In genomic region chr10:18064606-18065228, GRCm38 (mm10) we compare ENCODE assay signal across 30 mouse cellular contexts. TPM values are rescaled to one million over a fixed set of nuclear protein-coding genes. Genes with fewer than 3 reads are reported as not detected.
DNase-seq lines count a peak whose midpoint lies in the region; ATAC-seq and TF ChIP-seq lines count a peak whose summit lies in the region.
"Had no signal": no experiment of that assay in that cellular context is flagged by ENCODE, and none has a peak within 500 bp of the region (broad histone marks: within the 10 kb centered on the region; RNA-seq: fewer than 3 reads in every experiment).

No protein-coding gene starts in this region.

- no peak overlapping the region for H3K9ac ChIP-seq in forebrain, embryonic 13.5 days
- H3K9ac ChIP-seq in hindbrain, embryonic 12.5 days: no peak overlapping the region
- no peak overlapping the region for H3K9ac ChIP-seq in hindbrain, embryonic 13.5 days
- no peak overlapping the region for H3K9ac ChIP-seq in midbrain, postnatal 0 days (replicated peaks; ENCODE audit: low read length, poor library complexity, severe bottlenecking)
- no peak overlapping the region for H3K9ac ChIP-seq in midbrain, embryonic 15.5 days
- H3K9ac ChIP-seq: forebrain, embryonic 15.5 days; heart, embryonic 12.5 days; limb, embryonic 12.5 days; liver, embryonic 12.5 days; liver, postnatal 0 days; neural tube, embryonic 15.5 days; stomach, embryonic 15.5 days had no signal

- H3K9me3 ChIP-seq in forebrain, embryonic 13.5 days (replicated peaks): no peaks in the 10 kb centered on the region
- no peaks in the 10 kb centered on the region for H3K9me3 ChIP-seq in forebrain, embryonic 10.5 days
- no peaks in the 10 kb centered on the region for H3K9me3 ChIP-seq in hindbrain, embryonic 12.5 days (replicated peaks)
- no peaks in the 10 kb centered on the region for H3K9me3 ChIP-seq in hindbrain, embryonic 13.5 days
- no peaks in the 10 kb centered on the region for H3K9me3 ChIP-seq in midbrain, postnatal 0 days (ENCODE audit: low read length)
- no peaks in the 10 kb centered on the region for H3K9me3 ChIP-seq in midbrain, embryonic 15.5 days
- H3K9me3 ChIP-seq: forebrain, embryonic 15.5 days; heart, embryonic 12.5 days; hindbrain, embryonic 10.5 days; limb, embryonic 12.5 days; liver, embryonic 12.5 days; neural tube, embryonic 15.5 days; stomach, embryonic 15.5 days had no signal

- peaks cover 100% of the 10 kb centered on the region for H3K79me2 ChIP-seq in macrophage (ENCODE audit: inconsistent target)

- H3K36me3 ChIP-seq in forebrain, embryonic 13.5 days (ENCODE audit: poor library complexity, severe bottlenecking): no peaks in the 10 kb centered on the region
- H3K36me3 ChIP-seq in forebrain, embryonic 10.5 days (replicated peaks): peaks cover 17% of the 10 kb centered on the region; the same call in 1 of the 2 replicates
- no peaks in the 10 kb centered on the region for H3K36me3 ChIP-seq in hindbrain, embryonic 12.5 days
- no peaks in the 10 kb centered on the region for H3K36me3 ChIP-seq in hindbrain, embryonic 13.5 days
- H3K36me3 ChIP-seq in midbrain, postnatal 0 days (ENCODE audit: insufficient read depth, low read length): no peaks in the 10 kb centered on the region; the same call in 1 of the 2 replicates
- H3K36me3 ChIP-seq in midbrain, embryonic 15.5 days (replicated peaks): no peaks in the 10 kb centered on the region
- H3K36me3 ChIP-seq in macrophage (ENCODE audit: inconsistent target): no peaks in the 10 kb centered on the region
- H3K36me3 ChIP-seq: forebrain, embryonic 15.5 days; heart, embryonic 12.5 days; limb, embryonic 12.5 days; liver, embryonic 12.5 days; neural tube, embryonic 15.5 days; stomach, embryonic 15.5 days had no signal

- ATAC-seq in forebrain, embryonic 13.5 days: peak; percentile 52; the same call in 1 of the 2 replicates
- ATAC-seq in hindbrain, embryonic 12.5 days (ENCODE audit: low FRiP score): peak; percentile 62
- ATAC-seq in hindbrain, embryonic 13.5 days (ENCODE audit: low FRiP score): no peak
- ATAC-seq in midbrain, postnatal 0 days (ENCODE audit: low FRiP score): 0 out of 2 replicates have a peak, but pooled peaks have one; percentile 17
- no peak; the same call in 1 of the 2 replicates for ATAC-seq in midbrain, embryonic 15.5 days (replicated peaks)
- no peak for ATAC-seq in granulocyte monocyte progenitor cell, adult 5-6 weeks (replicated peaks; ENCODE audit: poor library complexity, severe bottlenecking)
- ATAC-seq: forebrain, embryonic 15.5 days; hindbrain, postnatal 0 days; liver, embryonic 12.5 days; liver, postnatal 0 days had no signal

- H3K4me1 ChIP-seq in forebrain, embryonic 13.5 days: peaks cover 16% of the 10 kb centered on the region
- peaks cover 11% of the 10 kb centered on the region for H3K4me1 ChIP-seq in forebrain, embryonic 10.5 days
- peaks cover 20% of the 10 kb centered on the region for H3K4me1 ChIP-seq in hindbrain, embryonic 12.5 days
- peaks cover 35% of the 10 kb centered on the region for H3K4me1 ChIP-seq in hindbrain, embryonic 13.5 days (replicated peaks)
- 0 out of 2 replicates have a peak, but pooled peaks cover 3% of the 10 kb centered on the region for H3K4me1 ChIP-seq in midbrain, postnatal 0 days (ENCODE audit: insufficient read depth, low read length)
- H3K4me1 ChIP-seq in midbrain, embryonic 15.5 days: peaks cover 10% of the 10 kb centered on the region

- 84% methylated on average over 7 of the region's 7 CpGs for WGBS in forebrain, embryonic 13.5 days
- 93% methylated on average over 7 of the region's 7 CpGs for WGBS in forebrain, embryonic 10.5 days
- WGBS in hindbrain, embryonic 12.5 days: 74% methylated on average over 7 of the region's 7 CpGs
- WGBS in hindbrain, embryonic 13.5 days: 74% methylated on average over 7 of the region's 7 CpGs
- WGBS in midbrain, postnatal 0 days: 59% methylated on average over 7 of the region's 7 CpGs
- 65% methylated on average over 7 of the region's 7 CpGs for WGBS in midbrain, embryonic 15.5 days
- WGBS in macrophage (ENCODE audit: missing documents): 78% methylated on average over 7 of the region's 7 CpGs

- no peak for DNase-seq in forebrain, embryonic 10.5 days (ENCODE audit: extremely low spot score, low spot score)
- DNase-seq in midbrain, postnatal 0 days (ENCODE audit: low spot score): no peak
- DNase-seq: adrenal gland, adult 2 months; adrenal gland, postnatal 36 days; cerebellum, adult 18-20 months; cerebellum, postnatal 10 days; gastrocnemius, postnatal 25 days; heart, adult 2 months; kidney, adult 11 months; kidney, postnatal 14 days; layer of hippocampus, adult 9-11 months; liver, postnatal 0 days; lung, postnatal 36 days; retina, postnatal 1 day; right cerebral cortex, postnatal 25 days had no signal

- no peaks in the 10 kb centered on the region for H3K27me3 ChIP-seq in forebrain, embryonic 13.5 days
- no peaks in the 10 kb centered on the region for H3K27me3 ChIP-seq in forebrain, embryonic 10.5 days (ENCODE audit: poor library complexity, severe bottlenecking)
- no peaks in the 10 kb centered on the region for H3K27me3 ChIP-seq in hindbrain, embryonic 12.5 days
- H3K27me3 ChIP-seq in hindbrain, embryonic 13.5 days: no peaks in the 10 kb centered on the region
- H3K27me3 ChIP-seq in midbrain, postnatal 0 days (ENCODE audit: insufficient read depth, low read length): no peaks in the 10 kb centered on the region
- H3K27me3 ChIP-seq in midbrain, embryonic 15.5 days (replicated peaks): no peaks in the 10 kb centered on the region
- H3K27me3 ChIP-seq: forebrain, embryonic 15.5 days; heart, embryonic 12.5 days; limb, embryonic 12.5 days; liver, embryonic 12.5 days; neural tube, embryonic 15.5 days; stomach, embryonic 15.5 days had no signal

- H3K4me2 ChIP-seq in forebrain, embryonic 13.5 days: no peak overlapping the region
- no peak overlapping the region for H3K4me2 ChIP-seq in hindbrain, embryonic 12.5 days (replicated peaks)
- H3K4me2 ChIP-seq in hindbrain, embryonic 13.5 days: no peak overlapping the region
- H3K4me2 ChIP-seq in midbrain, postnatal 0 days (ENCODE audit: low read depth, low read length, poor library complexity, severe bottlenecking): no peak overlapping the region
- no peak overlapping the region for H3K4me2 ChIP-seq in midbrain, embryonic 15.5 days
- H3K4me2 ChIP-seq: forebrain, embryonic 15.5 days; heart, embryonic 12.5 days; limb, embryonic 12.5 days; liver, embryonic 12.5 days; neural tube, embryonic 15.5 days; stomach, embryonic 15.5 days had no signal

- H3K4me3 ChIP-seq in forebrain, embryonic 13.5 days: no peak overlapping the region
- H3K4me3 ChIP-seq in forebrain, embryonic 10.5 days: no peak overlapping the region
- H3K4me3 ChIP-seq in hindbrain, embryonic 12.5 days: no peak overlapping the region
- H3K4me3 ChIP-seq in hindbrain, embryonic 13.5 days: no peak overlapping the region
- H3K4me3 ChIP-seq in midbrain, postnatal 0 days (ENCODE audit: low read depth, low read length): no peak overlapping the region
- H3K4me3 ChIP-seq in midbrain, embryonic 15.5 days: no peak overlapping the region
- H3K4me3 ChIP-seq in macrophage (ENCODE audit: inconsistent target): no peak overlapping the region
- H3K4me3 ChIP-seq: erythroblast, embryonic 14.5 days; forebrain, embryonic 15.5 days; heart, adult 2 months; heart, embryonic 12.5 days; hindbrain, embryonic 10.5 days; limb, embryonic 12.5 days; liver, embryonic 12.5 days; neural tube, embryonic 15.5 days; stomach, embryonic 15.5 days had no signal

- H3K27ac ChIP-seq in forebrain, embryonic 13.5 days: no peak overlapping the region
- no peak overlapping the region for H3K27ac ChIP-seq in forebrain, embryonic 10.5 days
- no peak overlapping the region for H3K27ac ChIP-seq in hindbrain, embryonic 12.5 days
- H3K27ac ChIP-seq in hindbrain, embryonic 13.5 days: no peak overlapping the region
- H3K27ac ChIP-seq in midbrain, postnatal 0 days (ENCODE audit: low read depth, low read length): no peak overlapping the region
- H3K27ac ChIP-seq in midbrain, embryonic 15.5 days: no peak overlapping the region
- H3K27ac ChIP-seq in macrophage: peak overlapping the region; percentile 49
- H3K27ac ChIP-seq: forebrain, embryonic 15.5 days; heart, adult 2 months; hindbrain, embryonic 10.5 days; hindbrain, postnatal 0 days; limb, embryonic 12.5 days; liver, embryonic 12.5 days; neural tube, embryonic 15.5 days; stomach, embryonic 15.5 days had no signal

- TF ChIP-seq CTCF in midbrain, postnatal 0 days (IDR thresholded peaks at IDR 0.05): no peak

RNA-seq across cellular contexts. Expression of gene Reps1, which starts 9.1 kb away (rescaled TPM):
- 16.3 and 17.9 TPM in 2 replicates for polyA plus RNA-seq in forebrain, embryonic 13.5 days (2015; fragmentation: Nextera tagmentation; extraction: Ambion mirVana)
- polyA plus RNA-seq in forebrain, embryonic 10.5 days (2016; fragmentation: Nextera tagmentation; extraction: Ambion mirVana): 13.1 and 13.5 TPM in 2 replicates
- polyA plus RNA-seq in hindbrain, embryonic 12.5 days (2016; fragmentation: Nextera tagmentation; extraction: Ambion mirVana): 32.8 and 36.5 TPM in 2 replicates
- 18.3 and 20.3 TPM in 2 replicates for polyA plus RNA-seq in hindbrain, embryonic 13.5 days (2015; fragmentation: Nextera tagmentation; extraction: Ambion mirVana)
- total RNA-seq in midbrain, postnatal 0 days (2014; rRNA removed): 72.0 and 75.5 TPM in 2 replicates
- 16.0 and 22.5 TPM in 2 replicates for polyA plus RNA-seq in midbrain, postnatal 0 days (2015; fragmentation: Nextera tagmentation; extraction: Ambion mirVana)
- polyA plus RNA-seq in midbrain, embryonic 15.5 days (2015; fragmentation: Nextera tagmentation; extraction: Ambion mirVana): 28.0 and 29.2 TPM in 2 replicates
- 100 to 1,000 TPM in 16 of 26 experiments, 10 to 100 TPM in 10; 75.3 to 236 (median 110) TPM for total RNA-seq in macrophage (2018; cell fraction: chromatin; rRNA removed)
- 10 to 100 TPM; 25.1 to 71.1 (median 38.0) TPM for total RNA-seq in macrophage (2018; cell fraction: cytosol; rRNA removed)
- 100 to 1,000 TPM in 7 of 26 experiments, 10 to 100 TPM in 19; 63.7 to 206 (median 82.0) TPM for total RNA-seq in macrophage (2018; cell fraction: nucleus; rRNA removed)
- 21.5 to 32.9 TPM (median 28.9 TPM) in 3 replicates for polyA plus RNA-seq in macrophage (2018)
- total RNA-seq in granulocyte monocyte progenitor cell, adult 5-6 weeks (2014; fragmentation: Nextera tagmentation): 55.7 and 61.4 TPM in 2 replicates
- 39.0 and 59.0 TPM in 2 replicates for total RNA-seq in granulocyte monocyte progenitor cell, adult 5-6 weeks (2017)

RNA-seq across cellular contexts. Expression of gene Abracl, which starts 41.6 kb away (rescaled TPM):
- polyA plus RNA-seq in forebrain, embryonic 13.5 days (2015; fragmentation: Nextera tagmentation; extraction: Ambion mirVana): 239 and 373 TPM in 2 replicates
- polyA plus RNA-seq in forebrain, embryonic 10.5 days (2016; fragmentation: Nextera tagmentation; extraction: Ambion mirVana): 145 and 147 TPM in 2 replicates
- 164 and 170 TPM in 2 replicates for polyA plus RNA-seq in hindbrain, embryonic 12.5 days (2016; fragmentation: Nextera tagmentation; extraction: Ambion mirVana)
- polyA plus RNA-seq in hindbrain, embryonic 13.5 days (2015; fragmentation: Nextera tagmentation; extraction: Ambion mirVana): 110 and 114 TPM in 2 replicates
- total RNA-seq in midbrain, postnatal 0 days (2014; rRNA removed): 9.7 and 19.2 TPM in 2 replicates
- polyA plus RNA-seq in midbrain, postnatal 0 days (2015; fragmentation: Nextera tagmentation; extraction: Ambion mirVana): 36.8 and 42.0 TPM in 2 replicates
- 49.2 and 56.6 TPM in 2 replicates for polyA plus RNA-seq in midbrain, embryonic 15.5 days (2015; fragmentation: Nextera tagmentation; extraction: Ambion mirVana)
- total RNA-seq in macrophage (2018; cell fraction: chromatin; rRNA removed): 100 to 1,000 TPM in 4 of 26 experiments, 10 to 100 TPM in 22; 10.5 to 239 (median 57.1) TPM
- total RNA-seq in macrophage (2018; cell fraction: cytosol; rRNA removed): 100 to 1,000 TPM; 116 to 314 (median 173) TPM
- total RNA-seq in macrophage (2018; cell fraction: nucleus; rRNA removed): 100 to 1,000 TPM in 14 of 26 experiments, 10 to 100 TPM in 12; 38.8 to 283 (median 110) TPM
- 133 to 163 TPM (median 154 TPM) in 3 replicates for polyA plus RNA-seq in macrophage (2018)
- 299 and 316 TPM in 2 replicates for total RNA-seq in granulocyte monocyte progenitor cell, adult 5-6 weeks (2014; fragmentation: Nextera tagmentation)
- total RNA-seq in granulocyte monocyte progenitor cell, adult 5-6 weeks (2017): 354 and 417 TPM in 2 replicates

Comparison
In these comparisons a context has a peak if more than half of its experiments do, and no peak if none do; other contexts are left out.
1. ATAC-seq: peak in forebrain, embryonic 13.5 days (single experiment), hindbrain, embryonic 12.5 days (single experiment) and midbrain, postnatal 0 days (single experiment); none in hindbrain, embryonic 13.5 days (single experiment), midbrain, embryonic 15.5 days (single experiment) and granulocyte monocyte progenitor cell, adult 5-6 weeks (single experiment).